Comparison of ENCODE assay signal across 1 mouse cellular context in the genomic region with DNA sequence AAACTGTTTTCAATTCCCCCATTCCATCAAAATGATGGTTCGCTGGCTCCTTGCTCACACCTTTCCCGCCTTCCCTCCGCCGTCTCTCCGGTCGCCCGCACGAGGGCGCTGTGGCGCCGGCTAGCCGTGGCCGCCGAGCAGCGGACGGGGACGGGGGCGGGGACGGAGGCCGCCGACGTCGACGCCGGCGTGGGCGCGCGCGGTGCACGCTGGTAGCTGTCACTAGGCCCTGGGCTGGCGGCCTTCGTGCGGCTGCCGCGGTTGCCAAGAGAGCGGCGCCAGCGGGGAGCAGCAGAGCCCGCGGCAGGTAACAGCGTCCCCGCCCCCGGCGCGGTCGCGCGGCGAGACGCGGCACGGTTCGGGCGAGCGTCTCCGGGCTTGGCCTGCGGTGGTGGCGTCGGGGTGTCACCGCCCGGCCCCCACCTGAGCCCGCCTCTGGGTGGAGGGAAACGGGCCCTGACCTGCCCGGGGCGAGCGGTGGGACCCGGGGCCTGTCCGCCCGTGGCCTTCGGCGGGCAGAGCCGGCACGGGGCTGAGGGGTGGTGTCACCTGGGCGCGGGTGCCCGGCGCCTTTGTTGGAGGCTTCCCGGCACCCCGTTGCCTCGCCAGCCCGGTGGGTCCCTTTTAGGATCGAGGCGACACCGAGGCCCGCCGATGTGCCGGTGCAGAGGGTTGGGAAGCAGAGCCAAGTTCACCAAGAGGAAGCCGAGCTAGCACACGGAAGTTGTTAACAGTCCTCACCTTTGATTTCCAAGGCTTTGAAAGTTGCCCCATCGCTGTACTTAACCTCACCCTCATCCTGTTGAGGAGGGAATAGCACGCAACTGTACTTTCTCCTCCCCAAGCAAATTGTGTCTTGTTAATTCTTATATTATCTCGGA.
TF ChIP-seq lines count a peak whose summit lies in the region.

Gene Dop1a, plus strand, starts transcription at position 165 of the 881 bp plus-strand sequence.

TF ChIP-seq in CH12.LX, 34 proteins besides CTCF, POLR2A, EP300 and RAD21 (continued from another document):
- TF ChIP-seq ZC3H11A (IDR thresholded peaks at IDR 0.05; ENCODE audit: low read depth, low read length) (no peak), ETS1 (conservative IDR thresholded peaks at IDR 0.05; ENCODE audit: low read depth, low read length) (no peak), TBP (conservative IDR thresholded peaks at IDR 0.05; ENCODE audit: low read depth, low read length) (no peak), MAZ (IDR thresholded peaks at IDR 0.05; ENCODE audit: low read depth, low read length) (0 out of 2 replicates have a peak, but pooled peaks have one; percentile 46), GABPA (IDR thresholded peaks at IDR 0.05; ENCODE audit: insufficient replicate concordance, low read depth, low read length) (no peak), NRF1 (IDR thresholded peaks at IDR 0.05; ENCODE audit: low read depth, low read length) (peak; percentile 59), UBTF (IDR thresholded peaks at IDR 0.05; ENCODE audit: low read depth, low read length) (peak; percentile 96; the same call in 1 of the 2 replicates), MYC (IDR thresholded peaks at IDR 0.05; ENCODE audit: low read depth, low read length) (0 out of 2 replicates have a peak, but pooled peaks have one; percentile 27), CHD2 (IDR thresholded peaks at IDR 0.05; ENCODE audit: low read length) (0 out of 2 replicates have a peak, but pooled peaks have one; percentile 20), ZKSCAN1 (IDR thresholded peaks at IDR 0.05; ENCODE audit: borderline replicate concordance, low read depth, low read length) (no peak), HCFC1 (IDR thresholded peaks at IDR 0.05; ENCODE audit: low read depth, low read length) (peak; percentile 58), PAX5 (IDR thresholded peaks at IDR 0.05; ENCODE audit: low read length) (no peak), BHLHE40 (IDR thresholded peaks at IDR 0.05; ENCODE audit: low read depth, low read length) (no peak; the same call in 1 of the 2 replicates), ZMIZ1 (IDR thresholded peaks at IDR 0.05; ENCODE audit: low read depth, low read length) (peak; percentile 90), MXI1 (IDR thresholded peaks at IDR 0.05; ENCODE audit: low read depth, low read length) (peak; percentile 94), CHD1 (IDR thresholded peaks at IDR 0.05; ENCODE audit: low read depth, low read length) (no peak), ELF1 (IDR thresholded peaks at IDR 0.05; ENCODE audit: low read depth, low read length) (peak; percentile 39; the same call in 1 of the 2 replicates)
